Mouse (Mus musculus) granulocyte monocyte progenitor cell, adult 5-6 weeks (primary cell): ENCODE results near the gene Arhgap31. TPM values are rescaled to one million over a fixed set of nuclear protein-coding genes. Genes with fewer than 3 reads are reported as not detected.

ENCODE experiments used
- ATAC-seq: replicated peaks from 2 replicates; pipeline ENCODE4 v1.8.0; 2016; ENCODE audit warnings: mild to moderate bottlenecking, moderate TSS enrichment, inconsistent platforms; ENCODE audit not compliant: poor library complexity, severe bottlenecking
- total RNA-seq, 2 experiments: library from RNA; stranded (forward) in 1 of 2; stranded (reverse) in 1 of 2; fragments of 200-712, 200-1000 nt in 1 of 2; fragments of >200 nt in 1 of 2; fragmentation: Nextera tagmentation in 1 of 2; gene quantifications; 2 replicates each; pipeline ENCODE4 v1.2.3; 2014 to 2017

Gene Arhgap31
- total RNA-seq, 2 experiments from 2014 or later, result 7.7 to 17.4 TPM

- ATAC-seq, result no peak
Observed at GRCm38 (mm10) chr16:38612646-38613045, 100.4 kb downstream of the Arhgap31 start.

- no peak; the same call in 1 of the 2 replicates for ATAC-seq
Observed at GRCm38 (mm10) chr16:38609092-38609491, 104.0 kb downstream of the Arhgap31 start.

GRCm38 (mm10) chr16:38608687-38609086, 104.4 kb downstream of the Arhgap31 start:
- no peak for ATAC-seq

GRCm38 (mm10) chr16:38606509-38606908, 106.6 kb downstream of the Arhgap31 start:
- no peak for ATAC-seq

- ATAC-seq, result no peak
Observed at GRCm38 (mm10) chr16:38602989-38603804, 109.9 kb downstream of the Arhgap31 start.

GRCm38 (mm10) chr16:38598986-38599680, 113.9 kb downstream of the Arhgap31 start:
- no peak for ATAC-seq

- no peak for ATAC-seq
Observed at GRCm38 (mm10) chr16:38596651-38597050, 116.4 kb downstream of the Arhgap31 start.

GRCm38 (mm10) chr16:38596099-38596498, 117.0 kb downstream of the Arhgap31 start:
- no peak for ATAC-seq

GRCm38 (mm10) chr16:38594435-38594834, 118.6 kb downstream of the Arhgap31 start:
- ATAC-seq, result no peak

- ATAC-seq, result 0 out of 2 replicates have a peak, but pooled peaks have one; percentile 42
Observed at GRCm38 (mm10) chr16:38592946-38593345, 120.1 kb downstream of the Arhgap31 start.

GRCm38 (mm10) chr16:38592026-38592678, 120.9 kb downstream of the Arhgap31 start:
- no peak for ATAC-seq

- no peak for ATAC-seq
Observed at GRCm38 (mm10) chr16:38591506-38591905, 121.6 kb downstream of the Arhgap31 start.

- no peak for ATAC-seq
Observed at GRCm38 (mm10) chr16:38587572-38587971, 125.5 kb downstream of the Arhgap31 start.

GRCm38 (mm10) chr16:38587163-38587562, 125.9 kb downstream of the Arhgap31 start:
- ATAC-seq, result no peak

GRCm38 (mm10) chr16:38585186-38585585, 127.9 kb downstream of the Arhgap31 start:
- ATAC-seq, result peak; percentile 22

- peak; percentile 2; the same call in 1 of the 2 replicates for ATAC-seq
Observed at GRCm38 (mm10) chr16:38584761-38585160, 128.3 kb downstream of the Arhgap31 start.

- no peak for ATAC-seq
Observed at GRCm38 (mm10) chr16:38571481-38571880, 141.6 kb downstream of the Arhgap31 start.

GRCm38 (mm10) chr16:38568192-38568591, 144.9 kb downstream of the Arhgap31 start:
- ATAC-seq, result no peak

GRCm38 (mm10) chr16:38563516-38563915, 149.6 kb downstream of the Arhgap31 start:
- no peak for ATAC-seq

- peak; percentile 66; the same call in 1 of the 2 replicates for ATAC-seq
Observed at GRCm38 (mm10) chr16:38562968-38563327, 150.1 kb downstream of the Arhgap31 start.
